Mouse (Mus musculus): ENCODE measurements around the gene H2-T3.
"Not testable (repeated sequence)": the region's sequence is repeated elsewhere in the genome, so short reads cannot be mapped to it uniquely, and the experiment has no call there.

The H2-T3 gene

GRCm38 (mm10) chr17:36178938-36179337 is 11.1 kb downstream of the H2-T3 start:
- not testable (repeated sequence) for DNase-seq (ENCODE audit: low spot score in 2 of 2)

- DNase-seq (ENCODE audit: low spot score in 2 of 2): not testable (repeated sequence)
Measured at GRCm38 (mm10) chr17:36176132-36176531, 14.0 kb downstream of the H2-T3 start.

GRCm38 (mm10) chr17:36170287-36170814 is 19.7 kb downstream of the H2-T3 start:
- DNase-seq (ENCODE audit: low spot score in 2 of 2): no peak

GRCm38 (mm10) chr17:36169753-36170152 is 20.3 kb downstream of the H2-T3 start:
- no peak for DNase-seq (ENCODE audit: low spot score in 2 of 2)

- DNase-seq (ENCODE audit: low spot score in 2 of 2): not testable (repeated sequence)
Measured at GRCm38 (mm10) chr17:36169094-36169493, 21.0 kb downstream of the H2-T3 start.

GRCm38 (mm10) chr17:36168039-36168652 is 21.9 kb downstream of the H2-T3 start, which contains the start of gene Gm8909:
Gm8909 (minus strand) TSS chr17:36168537.
- no peak for DNase-seq (ENCODE audit: low spot score in 2 of 2)

GRCm38 (mm10) chr17:36167306-36168038 is 22.6 kb downstream of the H2-T3 start:
- DNase-seq (ENCODE audit: low spot score in 2 of 2): no peak

GRCm38 (mm10) chr17:36166901-36167300 is 23.2 kb downstream of the H2-T3 start:
- not testable (repeated sequence) for DNase-seq (ENCODE audit: low spot score in 2 of 2)

- DNase-seq (ENCODE audit: low spot score in 2 of 2): no peak
Measured at GRCm38 (mm10) chr17:36161129-36162051, 28.7 kb downstream of the H2-T3 start.

GRCm38 (mm10) chr17:36158264-36158663 is 31.8 kb downstream of the H2-T3 start:
- DNase-seq (ENCODE audit: low spot score in 2 of 2): not testable (repeated sequence)

GRCm38 (mm10) chr17:36157782-36158181 is 32.3 kb downstream of the H2-T3 start:
- not testable (repeated sequence) for DNase-seq (ENCODE audit: low spot score in 2 of 2)

GRCm38 (mm10) chr17:36154271-36155149 is 35.6 kb downstream of the H2-T3 start:
- DNase-seq (ENCODE audit: low spot score in 2 of 2): no peak

GRCm38 (mm10) chr17:36151200-36151599 is 38.9 kb downstream of the H2-T3 start:
- not testable (repeated sequence) for DNase-seq (ENCODE audit: low spot score in 2 of 2)

- DNase-seq (ENCODE audit: low spot score in 2 of 2): not testable (repeated sequence)
Measured at GRCm38 (mm10) chr17:36148468-36148867, 41.6 kb downstream of the H2-T3 start.

GRCm38 (mm10) chr17:36146937-36147336 is 43.1 kb downstream of the H2-T3 start:
- not testable (repeated sequence) for DNase-seq (ENCODE audit: low spot score in 2 of 2)

GRCm38 (mm10) chr17:36145861-36146156 is 44.3 kb downstream of the H2-T3 start:
- DNase-seq (ENCODE audit: low spot score in 2 of 2): not testable (repeated sequence)

GRCm38 (mm10) chr17:36145111-36145860 is 44.8 kb downstream of the H2-T3 start:
- no peak for DNase-seq (ENCODE audit: low spot score in 2 of 2)

GRCm38 (mm10) chr17:36136299-36136848 is 53.7 kb downstream of the H2-T3 start:
- not testable (repeated sequence) for DNase-seq (ENCODE audit: low spot score in 2 of 2)

All from urinary bladder, postnatal 4 days (tissue).